Mouse (Mus musculus) heart, embryonic 10.5 days (tissue): ENCODE results near the gene Hpse2. TPM values are rescaled to one million over a fixed set of nuclear protein-coding genes. Genes with fewer than 3 reads are reported as not detected.

Experiments used
- DNase-seq: peaks from one replicate; pipeline ENCODE4 v3.0.0-alpha.2; 2017; ENCODE audit warnings: low spot score
- H3K27ac ChIP-seq: fragments of 300-500 bp; sonication (generic); 2 replicates; pipeline ENCODE4 v1.5.1; 2016; ENCODE audit warnings: mild to moderate bottlenecking
- H3K27me3 ChIP-seq: fragments of 300-500 bp; sonication (generic); 2 replicates; pipeline ENCODE4 v1.6.1; 2016; ENCODE audit warnings: mild to moderate bottlenecking; ENCODE audit not compliant: poor library complexity, insufficient read depth, severe bottlenecking
- H3K36me3 ChIP-seq: fragments of 300-500 bp; sonication (generic); 2 replicates; pipeline ENCODE4 v1.6.1; 2016; ENCODE audit warnings: mild to moderate bottlenecking, moderate library complexity
- H3K4me1 ChIP-seq: fragments of 300-500 bp; sonication (generic); 2 replicates; pipeline ENCODE4 v1.6.1; 2016; ENCODE audit warnings: mild to moderate bottlenecking
- H3K4me3 ChIP-seq: fragments of 300-500 bp; sonication (generic); 2 replicates; pipeline ENCODE4 v1.5.1; 2016; ENCODE audit warnings: mild to moderate bottlenecking, moderate library complexity
- H3K9me3 ChIP-seq: fragments of 300-500 bp; sonication (generic); 2 replicates; pipeline ENCODE4 v1.6.1; 2016; ENCODE audit warnings: mild to moderate bottlenecking, moderate library complexity
- WGBS: fragments of 180-500 bp; shearing (Covaris S2); methylation state at CpG from one replicate; pipeline ENCODE4 v1.1.7; 2016; 5-methylcytosine and 5-hydroxymethylcytosine counted together
- polyA plus RNA-seq: library from polyadenylated mRNA; unstranded; fragments of >200 nt; fragmentation: Nextera tagmentation; extraction: Ambion mirVana; gene quantifications from 2 replicates; pipeline ENCODE4 v1.2.1, GENCODE M21; 2016

The Hpse2 gene
- polyA plus RNA-seq, 1 experiment from 2014 or later = 0.29 TPM

DNA sequence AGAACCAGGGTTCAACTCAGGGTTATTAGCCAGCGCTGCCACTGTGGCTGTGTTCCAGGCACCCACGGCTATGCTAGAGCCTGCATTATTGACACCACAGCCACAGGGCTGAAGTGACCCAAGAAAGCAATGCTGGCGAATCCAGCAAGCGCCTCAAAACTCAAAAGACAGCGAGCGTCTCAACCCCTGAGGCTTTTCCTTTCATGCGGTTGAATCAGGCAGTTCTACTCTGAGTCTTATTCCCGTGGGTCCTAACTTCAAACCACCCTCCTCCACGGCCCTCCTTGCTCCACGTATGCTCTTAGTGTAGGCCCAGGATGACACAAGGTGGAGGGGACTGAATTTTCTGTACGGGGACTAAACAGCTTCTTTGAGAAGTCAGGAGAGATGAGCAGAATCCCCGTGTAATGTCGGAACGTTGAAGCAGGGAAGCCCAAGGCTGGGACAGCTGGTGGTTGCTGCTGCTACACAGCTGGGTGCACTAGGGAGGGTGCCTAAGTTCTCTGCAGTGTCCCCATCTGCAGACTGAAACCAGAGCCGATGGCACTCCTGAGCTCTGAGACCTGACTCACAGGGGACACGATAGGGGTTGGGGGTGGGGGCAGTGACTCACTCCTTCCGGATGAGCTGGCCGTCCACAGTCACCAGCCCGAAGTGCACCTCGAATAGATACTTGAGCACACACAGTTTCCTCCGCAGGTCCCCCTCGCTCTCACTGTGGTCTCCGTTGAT is 617.8 kb downstream of the Hpse2 start:
- H3K27me3 ChIP-seq = peaks cover 6% of the 10 kb centered on the region; the same call in 1 of the 2 replicates
- H3K36me3 ChIP-seq = peaks cover 20% of the 10 kb centered on the region
- peaks cover 17% of the 10 kb centered on the region for H3K4me1 ChIP-seq
- DNase-seq = no peak
- H3K27ac ChIP-seq = no peak overlapping the region
- H3K4me3 ChIP-seq = no peak overlapping the region
- 72% methylated on average over 23 of the region's 23 CpGs for WGBS
- no peaks in the 10 kb centered on the region for H3K9me3 ChIP-seq

DNA sequence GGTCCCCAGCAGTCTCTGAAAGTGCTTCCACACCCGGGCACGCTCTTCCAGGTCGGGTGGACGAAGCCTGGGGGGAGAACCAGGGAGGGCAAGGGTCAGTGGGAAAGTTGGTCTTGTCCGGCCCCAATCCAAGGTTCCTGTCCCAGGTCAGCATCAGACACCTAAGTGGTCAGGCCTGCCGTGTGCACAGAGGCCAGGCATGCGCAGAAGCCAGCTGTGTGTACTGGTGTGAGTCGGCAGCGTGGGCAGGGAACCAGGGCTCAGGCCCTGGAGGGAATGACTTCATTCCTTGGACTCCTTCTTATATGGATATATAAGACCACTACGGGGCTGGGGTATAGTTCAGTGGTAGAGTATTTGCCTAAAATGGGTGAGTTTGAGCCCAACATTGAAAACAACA is 618.5 kb downstream of the Hpse2 start:
- peaks cover 20% of the 10 kb centered on the region for H3K36me3 ChIP-seq
- no peaks in the 10 kb centered on the region for H3K9me3 ChIP-seq
- WGBS = 89% methylated on average over 10 of the region's 10 CpGs
- H3K4me3 ChIP-seq = no peak overlapping the region
- peaks cover 6% of the 10 kb centered on the region; the same call in 1 of the 2 replicates for H3K27me3 ChIP-seq
- DNase-seq = no peak
- H3K4me1 ChIP-seq = peaks cover 18% of the 10 kb centered on the region
- no peak overlapping the region for H3K27ac ChIP-seq

DNA sequence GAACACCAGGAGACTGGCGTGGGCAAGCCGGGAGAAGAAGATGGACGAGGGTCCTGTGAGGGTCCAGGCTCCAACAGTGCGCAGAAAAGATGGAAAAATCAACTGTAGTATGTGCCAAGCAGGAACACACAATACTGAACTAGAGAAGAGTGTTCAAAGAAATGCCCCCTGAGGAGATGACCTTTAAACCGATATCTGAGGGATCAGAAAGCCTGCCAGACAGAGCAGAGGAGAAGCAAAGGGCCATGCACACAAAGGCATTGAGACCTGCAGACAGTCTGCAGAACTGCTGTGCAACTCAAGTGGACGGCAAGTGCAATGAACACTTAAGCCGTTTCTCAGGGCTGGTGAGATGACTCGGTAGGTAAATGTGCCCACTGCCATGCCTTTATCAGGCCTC is 620.8 kb downstream of the Hpse2 start:
- no peak overlapping the region for H3K27ac ChIP-seq
- WGBS = 66% methylated on average over 8 of the region's 8 CpGs
- no peak overlapping the region for H3K4me3 ChIP-seq
- H3K27me3 ChIP-seq = peaks cover 6% of the 10 kb centered on the region; the same call in 1 of the 2 replicates
- peaks cover 20% of the 10 kb centered on the region for H3K36me3 ChIP-seq
- DNase-seq = no peak
- H3K9me3 ChIP-seq = no peaks in the 10 kb centered on the region
- H3K4me1 ChIP-seq = peaks cover 30% of the 10 kb centered on the region

DNA sequence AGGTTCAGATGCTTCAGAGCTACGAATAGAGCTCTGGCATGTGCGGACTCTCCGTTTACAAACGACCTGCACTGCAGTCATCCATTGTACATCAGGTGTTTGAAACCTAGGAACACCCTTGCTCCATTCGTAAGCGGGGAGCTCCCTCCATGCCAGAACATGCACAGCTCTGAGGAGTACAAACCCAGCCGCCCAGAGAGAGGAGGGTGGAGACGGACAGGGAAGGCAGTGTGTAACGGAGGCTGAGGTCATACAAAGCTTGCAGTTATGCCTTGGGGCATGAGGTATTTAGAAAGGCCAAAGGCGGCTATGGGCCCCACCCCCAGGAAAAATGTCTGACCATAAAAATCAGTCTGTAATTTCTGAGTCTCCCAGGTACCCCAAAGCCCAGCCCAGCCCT is 623.8 kb downstream of the Hpse2 start:
- no peaks in the 10 kb centered on the region for H3K9me3 ChIP-seq
- no peak overlapping the region for H3K4me3 ChIP-seq
- H3K27ac ChIP-seq = no peak overlapping the region
- 77% methylated on average over 10 of the region's 10 CpGs for WGBS
- H3K36me3 ChIP-seq = peaks cover 13% of the 10 kb centered on the region
- DNase-seq = no peak
- peaks cover 14% of the 10 kb centered on the region for H3K27me3 ChIP-seq
- peaks cover 30% of the 10 kb centered on the region for H3K4me1 ChIP-seq

DNA sequence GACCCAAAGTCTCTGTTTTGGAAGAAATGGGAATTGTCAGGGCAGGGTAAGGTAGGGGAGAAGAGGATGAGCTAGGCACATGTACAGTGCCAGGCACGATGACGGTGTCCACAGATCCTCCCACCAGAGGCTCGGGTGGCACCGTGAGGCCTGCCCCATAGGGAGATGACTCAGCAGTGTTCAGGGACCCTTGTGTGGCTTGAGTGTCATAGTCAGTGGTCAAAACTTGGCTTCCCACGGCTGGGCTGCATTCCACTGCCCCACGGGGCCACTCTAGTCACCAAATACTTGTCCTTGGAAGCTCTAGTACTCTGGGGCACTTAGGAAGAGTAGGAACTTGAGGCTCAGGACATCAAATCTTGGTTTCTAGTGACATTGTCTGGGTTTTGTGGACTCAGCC is 631.5 kb downstream of the Hpse2 start:
- Histone ChIP-seq H3K36me3 (no peaks in the 10 kb centered on the region), H3K27ac (no peak overlapping the region), H3K27me3 (peaks cover 20% of the 10 kb centered on the region), H3K4me1 (peaks cover 52% of the 10 kb centered on the region), H3K9me3 (no peaks in the 10 kb centered on the region), H3K4me3 (no peak overlapping the region)
- no peak for DNase-seq
- 84% methylated on average over 6 of the region's 6 CpGs for WGBS

DNA sequence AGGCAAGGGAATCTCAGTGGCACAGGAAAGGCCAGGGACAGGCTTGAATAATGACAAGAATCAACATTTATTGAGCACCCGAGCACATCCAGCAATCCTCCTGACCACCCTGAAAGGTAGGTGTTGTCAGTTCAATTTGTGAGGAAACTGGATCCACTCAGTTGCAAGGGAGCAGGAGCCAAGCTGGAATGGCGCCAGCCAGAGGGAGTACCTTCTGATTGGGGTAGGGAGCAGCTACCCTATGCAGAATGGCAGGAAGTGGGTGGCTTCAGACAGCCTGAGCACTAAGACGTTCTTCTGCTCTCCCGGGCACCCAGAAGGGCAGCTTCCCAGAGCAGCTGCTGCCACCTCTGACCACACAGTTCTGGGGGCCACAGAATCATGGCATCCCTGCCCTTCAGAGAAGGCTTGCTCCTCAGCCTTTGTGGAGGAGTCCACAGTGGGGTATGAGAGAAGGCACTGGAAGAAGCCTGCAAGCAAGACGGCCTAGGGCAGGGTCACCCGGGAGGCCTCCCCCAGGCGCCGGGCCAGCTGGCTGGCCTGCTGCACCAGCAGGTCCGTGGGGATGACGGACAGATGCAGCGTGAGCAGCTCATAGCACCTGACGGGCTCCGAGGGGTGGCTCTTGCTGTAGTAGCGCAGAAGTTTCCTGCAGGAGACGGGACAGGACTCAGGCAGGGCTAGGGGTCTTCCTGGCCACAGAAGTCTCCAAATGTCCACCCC is 632.8 kb downstream of the Hpse2 start:
- DNase-seq = no peak
- Histone ChIP-seq H3K27ac (0 out of 2 replicates have a peak overlapping the region, but pooled peaks have one; percentile 8), H3K4me3 (no peak overlapping the region), H3K4me1 (peaks cover 61% of the 10 kb centered on the region), H3K9me3 (no peaks in the 10 kb centered on the region), H3K36me3 (no peaks in the 10 kb centered on the region), H3K27me3 (peaks cover 12% of the 10 kb centered on the region; the same call in 1 of the 2 replicates)
- WGBS = 69% methylated on average over 15 of the region's 15 CpGs

DNA sequence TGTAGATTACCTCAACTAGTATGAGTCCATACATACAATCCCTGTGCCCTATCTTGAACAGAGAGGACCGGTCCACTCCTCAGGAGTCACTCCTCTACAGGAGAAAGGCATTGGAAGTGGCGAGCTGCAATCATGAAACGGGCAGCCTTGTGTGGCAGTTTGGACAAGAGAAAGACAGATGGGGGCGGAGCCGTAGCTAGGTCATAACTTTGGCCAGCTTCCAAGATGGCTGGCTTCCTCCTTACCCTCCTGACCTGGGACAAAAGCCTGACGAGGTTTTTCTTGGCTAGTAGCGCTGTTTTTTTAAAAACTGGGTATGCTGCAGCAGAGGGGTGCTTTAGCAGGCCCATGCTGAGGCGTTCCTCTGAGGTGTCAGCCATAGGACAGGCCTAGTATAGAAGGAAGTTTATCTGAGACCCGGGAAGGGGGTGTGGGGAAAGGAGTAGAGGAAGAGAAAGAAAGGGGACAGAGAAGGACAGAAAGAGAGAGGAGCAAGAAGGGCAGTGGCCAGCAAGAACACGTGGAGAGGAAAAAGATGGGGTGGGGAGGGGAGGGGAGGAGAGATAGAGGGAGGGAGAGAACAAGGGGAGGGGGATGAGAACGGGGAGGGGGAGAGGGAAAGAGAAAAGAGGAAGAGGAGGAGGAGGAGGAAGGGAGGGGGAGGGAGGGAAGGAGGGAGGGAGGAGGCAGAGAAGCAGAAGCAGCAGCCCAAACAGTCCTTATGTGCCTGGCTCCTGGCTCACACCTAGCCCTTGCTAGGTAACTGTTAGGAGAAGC is 634.8 kb downstream of the Hpse2 start:
- H3K4me1 ChIP-seq = peaks cover 71% of the 10 kb centered on the region
- peak overlapping the region; percentile 59 for H3K4me3 ChIP-seq
- H3K36me3 ChIP-seq = no peaks in the 10 kb centered on the region
- no peaks in the 10 kb centered on the region for H3K9me3 ChIP-seq
- WGBS = 24% methylated on average over 11 of the region's 11 CpGs
- H3K27ac ChIP-seq = peak overlapping the region; percentile 92
- H3K27me3 ChIP-seq = peaks cover 12% of the 10 kb centered on the region; the same call in 1 of the 2 replicates
- DNase-seq = peak; percentile 91

DNA sequence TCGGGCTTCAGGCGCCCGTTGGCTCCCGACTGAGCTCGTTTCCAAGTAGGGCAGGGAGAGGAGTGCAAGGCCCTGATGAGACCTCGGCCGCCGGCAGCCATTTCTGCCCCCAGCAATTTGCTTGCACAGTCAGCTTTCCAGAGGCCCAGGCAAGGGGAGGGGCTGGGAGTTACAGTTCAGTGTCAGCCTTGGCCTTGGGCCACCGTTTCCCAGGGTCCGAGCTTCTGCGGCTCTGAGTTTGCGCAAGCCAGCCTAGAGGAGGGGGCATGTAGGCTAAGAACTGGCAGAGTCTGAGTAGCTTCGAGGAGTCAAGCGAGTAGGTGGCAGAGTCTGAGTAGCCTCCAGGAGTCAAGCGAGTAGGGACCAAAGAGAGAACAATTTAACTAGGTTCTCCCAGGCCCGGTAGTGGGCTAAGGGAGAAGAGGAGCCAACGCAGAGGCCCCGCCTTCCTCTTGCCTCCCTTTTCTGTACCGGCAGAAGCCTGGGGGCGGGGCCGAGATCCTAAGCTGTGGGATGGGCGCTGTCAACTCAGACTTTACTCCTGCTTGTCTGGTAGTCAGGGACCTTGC is 635.7 kb downstream of the Hpse2 start, which contains the start of gene Pyroxd2:
TSS of gene Pyroxd2 (minus strand) at position 413 of the 569 bp plus-strand sequence.
- DNase-seq = peak; percentile 94
- Histone ChIP-seq H3K36me3 (no peaks in the 10 kb centered on the region), H3K27ac (peak within 1 kb of the TSS; percentile 92), H3K9me3 (no peaks in the 10 kb centered on the region), H3K27me3 (peaks cover 17% of the 10 kb centered on the region; the same call in 1 of the 2 replicates), H3K4me3 (peak within 1 kb of the TSS; percentile 59), H3K4me1 (peaks cover 67% of the 10 kb centered on the region)
- 3% methylated on average over 22 of the region's 22 CpGs for WGBS

DNA sequence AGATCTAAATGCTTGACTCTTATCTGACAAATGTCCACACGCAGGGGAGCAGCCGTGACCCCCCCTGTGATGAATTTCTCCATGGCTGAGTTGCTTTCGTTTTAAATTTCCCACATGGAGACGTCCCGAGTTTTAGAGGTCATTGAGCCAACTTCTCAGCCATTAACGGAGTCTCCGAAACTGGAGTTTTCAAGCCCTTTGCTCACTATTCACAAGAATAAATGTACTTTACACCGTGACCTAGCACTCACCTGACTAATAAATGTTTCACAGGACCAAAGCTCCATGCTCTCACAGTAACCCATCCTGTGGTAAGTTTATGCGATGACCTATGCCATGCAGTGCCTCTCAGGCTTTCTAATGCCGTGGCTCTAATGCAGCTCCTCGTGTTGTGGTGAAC is 638.0 kb downstream of the Hpse2 start:
- peaks cover 59% of the 10 kb centered on the region for H3K4me1 ChIP-seq
- DNase-seq = no peak
- H3K9me3 ChIP-seq = no peaks in the 10 kb centered on the region
- H3K27me3 ChIP-seq = peaks cover 10% of the 10 kb centered on the region; the same call in 1 of the 2 replicates
- no peaks in the 10 kb centered on the region for H3K36me3 ChIP-seq
- 0 out of 2 replicates have a peak overlapping the region, but pooled peaks have one; percentile 10 for H3K4me3 ChIP-seq
- WGBS = 42% methylated on average over 11 of the region's 11 CpGs
- peak overlapping the region; percentile 53; the same call in 1 of the 2 replicates for H3K27ac ChIP-seq

DNA sequence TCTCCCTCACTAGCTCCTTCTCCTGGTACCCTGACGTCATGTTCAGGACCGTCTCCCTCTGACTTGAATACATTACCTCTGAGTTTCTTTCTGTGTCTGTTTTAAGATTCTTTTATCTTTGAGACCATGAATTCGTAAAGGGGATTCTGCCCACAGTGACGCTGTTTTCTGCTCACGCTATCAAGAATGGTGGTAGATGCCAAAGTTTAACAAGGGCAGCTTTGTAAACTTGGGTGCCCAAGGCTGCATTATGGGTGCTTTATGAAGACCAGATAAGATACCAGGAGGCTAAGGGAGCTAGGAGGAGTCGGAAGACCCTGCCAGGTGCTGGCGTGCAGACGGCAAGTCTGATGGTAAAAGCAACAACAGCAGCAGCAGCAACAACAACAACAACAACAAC is 641.5 kb downstream of the Hpse2 start:
- no peak overlapping the region for H3K27ac ChIP-seq
- no peak overlapping the region for H3K4me3 ChIP-seq
- 86% methylated on average over 8 of the region's 8 CpGs for WGBS
- H3K4me1 ChIP-seq = peaks cover 58% of the 10 kb centered on the region
- H3K9me3 ChIP-seq = no peaks in the 10 kb centered on the region
- H3K36me3 ChIP-seq = no peaks in the 10 kb centered on the region
- DNase-seq = no peak
- H3K27me3 ChIP-seq = peaks cover 8% of the 10 kb centered on the region; the same call in 1 of the 2 replicates

DNA sequence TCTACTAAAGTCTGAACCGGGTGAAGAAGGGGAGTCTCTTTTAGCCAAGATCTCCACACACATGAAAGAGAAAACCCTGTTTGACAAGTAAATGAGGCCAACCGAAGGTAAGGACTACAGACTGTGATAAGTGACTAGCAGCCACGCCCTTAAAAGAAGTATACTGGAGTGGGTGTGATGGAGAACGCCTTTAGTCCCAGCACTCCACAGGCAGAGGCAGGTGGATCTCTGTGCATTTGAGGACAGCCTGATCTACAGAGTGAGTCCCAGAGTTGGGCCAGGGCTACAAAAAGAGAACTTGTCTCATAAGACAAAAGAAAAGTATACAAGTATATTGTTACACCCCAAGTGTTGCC is 642.3 kb downstream of the Hpse2 start:
- DNase-seq = no peak
- Histone ChIP-seq H3K36me3 (no peaks in the 10 kb centered on the region), H3K4me1 (peaks cover 60% of the 10 kb centered on the region), H3K27me3 (peaks cover 8% of the 10 kb centered on the region; the same call in 1 of the 2 replicates), H3K27ac (no peak overlapping the region), H3K9me3 (no peaks in the 10 kb centered on the region), H3K4me3 (no peak overlapping the region)
- 68% methylated on average over 4 of the region's 4 CpGs for WGBS

DNA sequence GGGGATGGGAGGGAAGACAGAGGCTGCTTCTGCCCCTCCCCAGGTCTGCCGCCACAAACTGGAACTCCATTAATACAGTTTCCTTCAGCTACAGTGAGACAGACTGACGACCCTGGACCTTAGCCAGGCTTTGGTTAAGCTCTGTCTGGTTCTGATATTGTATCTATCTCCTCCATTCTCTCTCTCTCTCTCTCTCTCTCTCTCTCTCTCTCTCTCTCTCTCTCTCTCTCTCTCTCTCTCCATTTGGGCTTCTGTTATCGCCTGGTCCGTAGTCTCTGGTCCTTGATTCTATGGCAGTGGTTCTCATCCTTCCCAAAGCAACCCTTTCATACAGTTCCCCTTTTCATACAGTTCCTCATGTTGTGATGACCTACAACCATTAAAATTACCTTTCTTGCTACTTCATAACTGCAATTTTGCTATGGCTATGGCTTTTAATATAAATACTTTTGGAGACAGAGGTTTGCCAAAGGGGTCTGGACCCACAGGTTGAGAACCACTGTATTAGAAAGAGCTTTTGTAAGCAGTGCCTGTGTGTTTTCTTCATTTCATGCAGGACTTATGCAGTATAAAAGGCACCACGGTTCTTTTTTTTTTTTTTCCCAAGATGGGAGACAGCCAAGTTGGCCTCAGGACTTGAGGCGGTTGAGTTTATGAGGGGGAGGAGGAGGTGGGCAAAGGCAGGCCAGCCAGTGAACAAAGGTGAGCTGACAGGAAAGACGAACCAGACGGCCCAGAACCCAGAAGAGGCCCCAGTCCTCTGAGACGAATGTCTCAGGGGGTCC is 642.9 kb downstream of the Hpse2 start:
- H3K4me1 ChIP-seq = peaks cover 55% of the 10 kb centered on the region
- whole genome bisulfite sequencing = 64% methylated on average over 9 of the region's 9 CpGs
- DNase-seq = no peak
- H3K27me3 ChIP-seq = peaks cover 8% of the 10 kb centered on the region; the same call in 1 of the 2 replicates
- H3K36me3 ChIP-seq = no peaks in the 10 kb centered on the region
- H3K4me3 ChIP-seq = 0 out of 2 replicates have a peak overlapping the region, but pooled peaks have one; percentile 12
- peak overlapping the region; percentile 52 for H3K27ac ChIP-seq
- H3K9me3 ChIP-seq = no peaks in the 10 kb centered on the region
